Mouse (Mus musculus): ENCODE results near the gene Zfp92.

The Zfp92 gene

DNA sequence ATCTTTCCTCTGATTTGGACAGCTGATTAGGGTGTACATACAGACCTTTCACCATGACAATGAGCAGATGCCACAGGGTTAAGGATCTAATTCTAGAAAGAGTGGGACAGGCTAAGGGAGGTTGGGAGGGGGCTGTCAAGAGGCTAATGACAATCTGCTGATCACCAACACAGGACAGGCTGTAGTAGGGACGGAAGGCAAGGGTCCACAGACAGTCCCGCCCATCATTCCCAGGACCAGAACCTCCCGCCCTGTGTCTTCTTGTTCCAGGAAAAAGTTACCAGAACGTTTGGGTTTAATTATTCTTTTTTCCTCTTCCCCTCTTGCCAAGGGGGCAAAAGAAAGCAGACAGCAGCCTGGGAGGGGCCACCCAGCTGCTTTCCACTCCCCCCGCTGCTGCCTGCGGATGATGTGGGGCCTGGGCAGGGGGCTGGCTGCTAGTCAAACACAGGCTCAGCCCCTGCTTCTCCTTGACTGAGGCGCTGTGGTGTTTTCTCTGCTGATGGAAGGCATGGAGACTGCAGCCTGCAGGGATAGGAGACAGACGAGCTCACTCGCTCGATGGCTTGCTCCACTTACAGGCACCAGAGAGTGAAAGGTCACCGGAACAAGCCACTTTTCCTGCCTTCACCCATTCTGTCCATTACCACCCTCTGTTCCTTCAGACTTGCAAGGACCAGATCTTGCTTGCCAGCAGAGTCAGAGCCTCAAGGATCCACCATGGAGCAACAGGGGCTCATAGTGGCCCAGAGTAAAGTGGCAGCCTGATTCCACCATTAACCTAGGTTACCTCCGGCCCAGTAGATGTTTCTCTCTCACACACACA is 63.7 kb downstream of the Zfp92 start:
- no peak for DNase-seq (ENCODE audit: low read depth)

DNA sequence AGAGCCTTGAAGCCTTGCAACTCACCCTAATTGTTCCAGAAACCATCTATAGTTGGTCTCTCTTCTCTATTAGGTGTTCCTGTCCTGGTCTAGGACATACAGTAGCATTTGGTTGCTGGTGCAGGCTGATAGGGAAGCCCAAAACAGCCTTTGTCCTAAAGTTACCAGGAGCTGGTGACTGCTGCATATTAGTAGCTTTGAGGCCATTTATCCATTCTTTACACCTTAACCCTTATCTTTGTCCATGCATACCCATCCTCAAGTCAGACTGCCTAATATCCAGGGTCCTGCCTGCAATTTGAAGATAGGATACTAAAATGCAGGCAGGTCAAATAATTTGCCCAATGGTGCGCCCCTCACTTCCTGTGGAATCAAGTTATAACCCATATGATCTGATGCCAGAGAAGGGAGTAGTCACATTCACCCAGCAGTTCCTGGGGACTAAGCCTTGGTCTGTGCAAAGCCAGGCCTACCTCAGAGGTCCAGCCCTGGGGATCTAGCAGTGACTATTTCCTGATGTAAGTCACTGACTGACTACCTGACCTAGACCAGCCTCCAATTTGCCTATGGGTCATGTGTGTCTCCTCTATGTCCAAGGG is 64.9 kb downstream of the Zfp92 start:
- no peak for DNase-seq (ENCODE audit: low read depth)

DNA sequence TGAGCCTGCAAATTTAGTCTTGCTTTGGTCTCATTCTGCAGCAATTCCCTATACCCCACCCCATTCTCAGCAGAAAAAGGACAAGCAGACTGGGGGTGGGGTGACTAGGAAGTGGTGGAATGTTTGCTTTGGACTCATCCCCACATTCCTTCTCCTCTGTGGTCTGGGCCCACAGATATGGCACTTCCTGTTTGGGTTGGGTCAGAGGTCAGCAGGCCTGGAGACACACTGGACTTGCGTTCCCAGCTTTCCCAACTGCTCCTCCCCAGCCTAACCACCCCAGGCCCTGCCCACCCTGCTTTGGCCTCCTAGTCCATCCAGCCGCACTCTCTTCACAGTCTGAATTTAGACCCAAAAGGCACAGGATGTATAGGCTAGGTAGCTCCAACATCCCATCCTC is 65.7 kb downstream of the Zfp92 start:
- DNase-seq (ENCODE audit: low read depth), result no peak

DNA sequence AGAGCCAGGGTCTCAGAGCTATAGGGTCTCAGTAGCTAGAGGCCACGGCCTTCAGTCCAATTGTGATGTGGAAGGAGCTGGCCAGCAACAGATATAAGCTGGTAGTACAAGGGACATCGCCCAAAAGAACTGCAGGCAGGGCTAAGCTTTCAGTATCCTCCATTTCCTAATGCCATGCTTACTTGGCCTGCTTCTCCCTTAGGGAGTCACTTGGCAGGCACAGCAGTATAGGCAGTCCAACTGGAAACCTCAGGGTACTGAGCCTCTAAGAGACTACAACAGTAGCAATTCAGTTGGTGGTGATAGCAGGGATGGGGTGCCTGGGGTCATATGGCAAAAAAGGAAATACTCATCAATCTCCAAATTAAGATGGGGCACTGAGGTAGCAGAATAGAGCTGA is 66.6 kb downstream of the Zfp92 start:
- DNase-seq (ENCODE audit: low read depth), result no peak

Data from 416B (cell line).